Mouse (Mus musculus) embryonic stem cell, embryonic (primary cell): ENCODE results near the gene Rgs4.

ENCODE experiments used
- CTCF ChIA-PET, 4 experiments: fragments of 300-600 bp in 2 of 4; fragments of 350-600 bp in 2 of 4; sonication (Branson Sonifier 250); formaldehyde crosslinking; loops; one replicate each; lab custom pipeline; 2022; ENCODE audit warnings: inconsistent platforms in 2 of 4; lab: Charles Lee
- POLR2A ChIA-PET, 4 experiments: fragments of 300-600 bp in 2 of 4; fragments of 350-600 bp in 2 of 4; sonication (Branson Sonifier 250); formaldehyde crosslinking; loops; one replicate each; lab custom pipeline; 2022; ENCODE audit warnings: antibody characterized with exemption in 4 of 4, inconsistent platforms in 1 of 4; lab: Charles Lee

Gene Rgs4

DNA sequence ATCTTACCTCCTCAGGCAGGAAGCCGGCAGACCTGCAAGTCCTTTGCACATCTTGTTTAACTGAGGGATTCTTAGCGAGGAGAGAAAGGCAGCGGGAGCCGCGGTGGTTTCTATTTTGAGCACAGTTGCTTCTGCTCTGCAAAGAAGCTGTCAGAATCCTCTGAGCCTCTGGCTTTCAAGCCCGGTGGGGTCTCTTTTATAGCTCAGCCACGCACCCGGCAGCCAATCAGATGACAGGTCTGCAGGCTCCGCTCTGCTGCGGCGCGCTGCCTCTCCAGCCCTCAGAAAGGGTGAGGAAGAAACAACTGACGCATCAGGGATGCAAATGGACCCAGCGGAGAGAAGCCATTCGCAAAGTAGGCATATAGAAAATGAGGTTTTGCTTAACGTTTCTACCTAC lies at the start of gene Rgs4:
Gene Rgs4 (minus strand): TSS at position 170 of the 400 bp plus-strand sequence.
- ChIA-PET POLR2A (no interaction called here), CTCF (interaction anchor here in 1 of 4 experiments (0.9 kb wide), 1 partner anchor 171 kb away, joined by 3 read pairs; no protein-coding TSS in a partner anchor)

- ChIA-PET CTCF (no interaction called here), POLR2A (no interaction called here)
Measured at GRCm38 (mm10) chr1:169792437-169792836, 45.0 kb upstream of the Rgs4 start.

DNA sequence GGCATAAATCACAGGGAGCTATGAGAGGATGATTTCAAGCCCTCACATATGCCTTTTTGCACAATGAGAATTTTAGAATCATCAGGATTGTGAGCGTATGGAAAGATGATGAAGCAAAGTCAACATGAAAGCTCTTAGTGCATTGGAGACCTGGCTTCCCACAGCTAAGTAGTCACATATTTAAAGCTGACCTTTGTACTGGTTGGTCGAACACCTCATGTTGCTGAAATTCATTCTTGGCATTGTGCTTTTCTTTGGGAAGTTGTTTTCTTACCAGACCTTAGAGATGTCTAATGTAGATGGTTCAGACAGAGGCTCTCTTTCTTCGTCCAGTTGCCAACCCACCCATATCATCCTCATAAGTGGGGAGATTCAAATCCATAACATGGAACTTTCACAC lies 38.5 kb upstream of the Rgs4 start:
- CTCF ChIA-PET: no interaction called here
- POLR2A ChIA-PET: interaction anchor here in 1 of 4 experiments (0.7 kb wide), 1 partner anchor 63 kb away, joined by 3 read pairs; no protein-coding TSS in a partner anchor

DNA sequence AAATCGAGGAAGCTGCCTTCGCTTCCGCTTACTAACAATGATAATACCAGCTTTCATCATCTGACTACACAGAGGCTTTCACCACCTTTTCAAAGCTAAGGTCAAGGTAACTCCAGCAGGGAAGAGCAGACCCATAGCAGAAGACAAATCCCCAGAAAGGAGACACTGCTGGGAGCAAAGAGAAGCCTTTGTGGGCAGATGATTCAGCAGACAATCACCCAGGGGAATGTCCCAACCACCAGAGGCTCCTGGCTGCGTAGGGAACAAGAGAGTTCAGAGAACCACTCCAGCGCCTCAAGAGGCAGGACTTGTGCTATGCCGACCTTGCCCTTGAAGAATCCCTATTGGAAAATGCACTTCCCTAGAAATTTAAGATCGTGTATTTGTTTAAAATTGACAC lies 29.1 kb upstream of the Rgs4 start:
- ChIA-PET CTCF (interaction anchor here in 1 of 4 experiments (0.7 kb wide), 1 partner anchor 185 kb away, joined by 3 read pairs; no protein-coding TSS in a partner anchor), POLR2A (no interaction called here)

GRCm38 (mm10) chr1:169764619-169764955 lies 17.1 kb upstream of the Rgs4 start:
- POLR2A ChIA-PET: interaction anchor here in 1 of 4 experiments (0.6 kb wide), 1 partner anchor 191 kb away, joined by 3 read pairs; no protein-coding TSS in a partner anchor
- CTCF ChIA-PET: no interaction called here

DNA sequence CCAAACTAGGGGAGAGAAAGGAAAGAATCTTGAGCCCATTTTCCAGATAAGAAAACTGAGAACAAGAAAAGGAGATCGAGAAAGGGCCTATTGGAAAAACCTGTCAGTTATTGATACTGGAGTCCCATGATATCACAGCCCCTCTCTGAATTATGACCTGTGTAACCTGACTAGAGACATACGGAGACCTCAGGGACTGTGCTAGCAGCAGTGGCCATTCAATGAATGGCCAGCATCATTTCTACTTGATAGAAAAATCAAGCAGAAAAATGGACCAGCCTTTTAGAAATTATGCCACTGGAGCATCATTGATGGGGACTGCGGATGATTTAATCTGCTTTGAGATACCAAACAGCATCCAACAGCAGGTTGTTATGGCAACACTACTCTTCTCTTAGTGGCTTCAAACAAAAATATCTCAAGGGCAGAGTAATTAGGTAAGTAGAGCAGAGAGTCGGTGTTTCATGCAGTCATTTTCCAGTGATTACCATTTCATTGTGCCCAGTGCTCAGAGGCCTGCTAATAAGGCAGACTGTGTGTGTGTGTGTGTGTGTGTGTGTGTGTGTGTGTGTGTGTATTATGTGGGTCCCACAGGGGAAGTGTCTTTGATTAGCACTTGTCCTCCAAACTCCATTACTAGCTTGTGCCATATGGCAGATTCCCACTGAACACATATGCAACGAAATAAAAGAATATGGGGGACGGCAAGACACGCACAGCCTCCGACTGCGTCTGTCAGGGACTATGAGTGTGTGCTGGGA lies 16.6 kb upstream of the Rgs4 start:
- POLR2A ChIA-PET: interaction anchor here in 1 of 4 experiments (0.6 kb wide), 1 partner anchor 191 kb away, joined by 3 read pairs; no protein-coding TSS in a partner anchor
- CTCF ChIA-PET: no interaction called here

DNA sequence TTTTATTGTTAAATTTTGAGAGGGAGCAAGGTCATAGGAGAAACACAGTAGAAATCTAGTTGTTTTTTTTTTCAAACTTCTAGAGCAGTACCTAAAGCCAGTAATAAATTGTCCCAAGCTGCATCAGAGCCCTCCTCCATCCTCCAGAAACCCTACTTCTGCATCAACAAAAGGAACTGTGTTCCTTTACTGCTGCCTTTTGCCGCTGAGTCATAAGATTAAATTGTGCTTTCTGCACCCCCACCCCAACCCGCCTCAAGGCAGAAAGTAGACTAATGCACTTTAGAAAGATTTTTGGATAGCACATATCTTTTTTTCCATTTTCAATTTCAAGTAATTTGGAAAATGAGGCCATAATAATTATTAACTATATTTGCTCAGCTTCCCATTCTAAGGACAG lies 15.1 kb upstream of the Rgs4 start:
- ChIA-PET CTCF (no interaction called here), POLR2A (interaction anchor here in 1 of 4 experiments (0.8 kb wide), 1 partner anchor 20 kb away, joined by 3 read pairs; no protein-coding TSS in a partner anchor)

GRCm38 (mm10) chr1:169756532-169756931 lies 9.1 kb upstream of the Rgs4 start:
- ChIA-PET POLR2A (no interaction called here), CTCF (interaction anchor here in 1 of 4 experiments (1.3 kb wide), 1 partner anchor 183 kb away, joined by 3 read pairs; no protein-coding TSS in a partner anchor)

- ChIA-PET POLR2A (no interaction called here), CTCF (no interaction called here)
Measured at GRCm38 (mm10) chr1:169752395-169752794, 5.0 kb upstream of the Rgs4 start.

DNA sequence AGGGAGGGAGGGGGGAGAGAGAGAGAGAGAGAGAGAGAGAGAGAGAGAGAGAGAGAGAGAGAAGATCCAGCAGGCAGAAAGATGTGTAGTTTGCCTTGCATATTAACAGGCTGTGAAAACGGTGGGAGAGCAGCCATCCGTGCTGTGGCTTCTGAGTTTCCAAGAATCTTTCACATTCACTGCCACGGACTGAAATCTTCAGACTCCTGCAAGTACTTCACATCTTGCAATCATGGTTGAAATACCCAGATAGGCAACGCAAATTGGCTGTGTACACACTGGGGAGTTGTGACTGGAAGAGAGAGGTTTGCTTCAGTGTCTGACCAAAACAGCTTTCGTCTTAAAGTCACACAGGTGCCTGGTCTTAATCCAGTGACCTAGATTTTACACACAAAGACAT lies 997 bp upstream of the Rgs4 start:
- POLR2A ChIA-PET: no interaction called here
- CTCF ChIA-PET: no interaction called here

DNA sequence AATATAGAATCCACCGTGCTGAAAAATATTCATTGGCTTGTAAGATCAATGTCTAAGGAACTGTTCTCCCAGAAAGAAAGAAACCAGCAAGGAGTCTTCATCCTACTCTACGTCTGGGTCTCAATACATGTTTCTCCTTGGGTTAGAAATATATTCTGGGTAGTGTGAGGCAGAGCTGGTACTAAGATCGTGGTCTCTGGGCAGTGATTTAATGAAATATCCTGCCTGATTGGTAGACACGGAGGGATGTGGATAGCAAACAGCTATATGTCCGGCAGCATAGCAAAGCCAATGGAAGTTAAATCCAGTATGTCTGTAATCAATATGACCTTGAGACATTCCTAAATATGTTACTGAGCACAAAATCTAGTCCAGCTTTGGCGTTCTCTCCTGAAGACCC lies 460 bp upstream of the Rgs4 start:
- CTCF ChIA-PET: interaction anchor here in 1 of 4 experiments (0.9 kb wide), 1 partner anchor 170 kb away, joined by 3 read pairs; no protein-coding TSS in a partner anchor
- POLR2A ChIA-PET: no interaction called here

- CTCF ChIA-PET: no interaction called here
Measured at GRCm38 (mm10) chr1:169741147-169741546, 6.3 kb downstream of the Rgs4 start.

DNA sequence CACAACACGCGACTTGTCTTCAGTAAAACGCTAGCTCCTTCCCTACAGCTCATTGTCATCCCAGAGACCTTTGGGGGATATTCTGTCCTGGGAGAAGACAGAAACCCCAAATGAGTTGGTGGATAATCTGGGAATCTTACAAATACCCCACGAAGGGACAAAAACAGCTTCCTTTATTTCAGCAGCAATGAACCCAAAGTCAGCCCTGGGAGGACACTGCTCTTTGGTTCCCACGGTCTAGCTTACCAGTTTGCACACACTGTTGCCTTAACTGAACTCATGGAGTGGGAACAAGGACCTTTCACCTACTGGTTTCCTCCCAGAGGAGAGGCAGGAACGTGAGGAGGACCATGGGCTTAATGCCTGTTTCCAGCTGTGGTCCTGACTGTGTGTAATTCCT lies 10.2 kb downstream of the Rgs4 start:
- ChIA-PET POLR2A (no interaction called here), CTCF (no interaction called here)

More at GRCm38 (mm10) chr1:169741147-169741546, 6.3 kb downstream of the Rgs4 start:
- POLR2A ChIA-PET: no interaction called here

GRCm38 (mm10) chr1:169736139-169736538 lies 11.3 kb downstream of the Rgs4 start:
- CTCF ChIA-PET: no interaction called here
- POLR2A ChIA-PET: no interaction called here

DNA sequence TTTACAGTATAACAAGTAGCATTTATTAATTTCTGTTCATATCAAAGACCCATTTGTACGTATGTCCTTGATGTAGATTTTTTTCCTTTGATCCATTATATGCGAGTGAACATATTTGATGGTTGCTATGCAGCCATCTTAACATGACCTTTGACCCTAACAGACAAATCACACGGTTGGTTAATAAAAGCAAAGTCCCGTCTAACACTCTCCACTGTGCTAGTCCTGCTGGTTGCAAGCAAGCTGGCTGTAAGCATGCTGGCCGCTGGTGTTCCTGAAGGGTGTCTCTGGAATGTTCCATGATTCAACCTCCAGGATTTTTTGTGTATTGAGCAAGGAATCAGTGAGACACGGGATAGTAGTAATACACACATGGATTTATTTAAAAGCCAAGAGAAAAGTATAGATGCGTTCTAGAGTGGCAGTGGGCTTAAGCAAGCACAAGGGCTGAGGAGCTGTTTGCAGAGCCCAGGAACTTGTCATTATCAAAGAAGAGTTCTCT lies 16.8 kb downstream of the Rgs4 start:
- ChIA-PET POLR2A (no interaction called here), CTCF (no interaction called here)

DNA sequence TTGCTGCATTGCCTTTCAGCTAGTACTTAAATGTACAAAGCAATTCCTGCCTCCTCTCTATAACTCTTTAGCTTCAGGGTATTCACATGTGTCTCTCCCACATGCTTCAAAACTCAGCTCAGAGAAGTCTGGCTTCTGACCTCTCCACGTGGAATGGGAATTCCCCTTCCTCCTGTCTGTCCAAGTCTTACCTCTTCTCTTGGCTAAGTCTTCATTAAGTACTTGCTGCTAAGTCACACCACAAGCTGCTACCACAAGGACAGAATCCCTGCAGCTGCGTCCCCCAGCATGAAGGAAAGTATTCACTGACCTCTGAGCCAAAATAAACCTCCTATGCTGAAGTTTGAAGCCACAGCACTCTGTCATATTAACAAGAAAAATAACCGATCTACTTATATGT lies 21.1 kb downstream of the Rgs4 start:
- ChIA-PET CTCF (no interaction called here), POLR2A (no interaction called here)

GRCm38 (mm10) chr1:169721836-169722235 lies 25.6 kb downstream of the Rgs4 start:
- CTCF ChIA-PET: no interaction called here
- POLR2A ChIA-PET: no interaction called here

DNA sequence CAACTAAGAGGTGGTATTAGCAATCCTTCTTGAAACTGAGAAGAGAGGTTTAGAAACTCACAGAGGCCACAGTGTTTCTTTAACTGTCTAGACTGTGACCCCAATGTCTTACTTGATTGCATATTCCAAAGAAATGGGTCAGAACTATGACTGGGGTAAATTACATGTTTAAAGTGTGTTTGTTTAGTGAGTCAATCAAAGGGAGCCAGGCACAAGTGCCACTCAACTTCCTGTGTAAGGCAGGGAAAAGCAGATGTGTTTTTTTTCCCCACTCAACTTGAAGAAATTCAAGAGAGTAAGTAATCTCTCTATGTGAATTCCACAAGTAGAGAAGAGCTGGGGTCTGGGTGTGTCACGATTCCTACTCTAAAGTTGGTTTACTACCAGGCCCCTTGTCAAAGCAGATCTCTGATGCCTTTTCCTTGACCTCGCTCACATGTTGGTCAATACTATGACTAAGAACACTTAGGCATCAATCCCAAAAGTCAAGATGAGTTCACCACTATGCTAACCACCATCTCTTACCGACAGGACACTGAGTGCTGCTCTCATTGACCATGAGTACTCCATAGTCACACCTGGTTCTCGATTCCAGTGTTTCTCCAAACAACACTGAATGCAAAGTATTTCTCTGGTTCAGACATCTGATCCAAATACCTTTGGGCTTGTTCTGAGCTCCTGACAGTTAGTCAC lies 42.9 kb downstream of the Rgs4 start:
- ChIA-PET POLR2A (no interaction called here), CTCF (interaction anchor here in 1 of 4 experiments (0.6 kb wide), 1 partner anchor 942 kb away, joined by 3 read pairs; no protein-coding TSS in a partner anchor)

DNA sequence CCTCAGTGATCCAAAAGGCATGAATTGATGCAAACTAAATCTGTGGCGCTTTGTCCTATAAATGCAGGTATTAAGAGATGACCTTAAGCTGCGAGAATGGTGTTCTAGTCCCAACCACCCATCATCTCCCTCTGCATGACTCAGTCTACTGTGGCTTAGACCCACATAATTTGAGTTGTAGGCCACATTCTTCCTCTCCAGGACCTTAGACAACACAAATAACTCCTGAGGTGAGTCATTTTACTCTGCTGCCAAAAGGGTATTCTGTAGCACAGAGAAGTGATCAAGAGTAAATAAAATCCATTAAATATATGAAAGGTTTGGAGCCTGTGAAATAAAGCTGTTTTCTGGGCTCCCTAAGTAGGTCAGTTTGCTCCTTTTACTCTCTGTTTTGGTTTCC lies 48.3 kb downstream of the Rgs4 start:
- CTCF ChIA-PET: no interaction called here

GRCm38 (mm10) chr1:169697236-169697635 lies 50.2 kb downstream of the Rgs4 start:
- POLR2A ChIA-PET: no interaction called here
- CTCF ChIA-PET: no interaction called here

More for the DNA sequence above, 48.3 kb downstream of the Rgs4 start:
- POLR2A ChIA-PET: interaction anchor here in 1 of 4 experiments (1.6 kb wide), 1 partner anchor 8 kb away, joined by 3 read pairs; no protein-coding TSS in a partner anchor
